Mouse (Mus musculus) bone marrow macrophage, adult 2 months (primary cell): ENCODE measurements at regions not wholly inside any gene's neighbourhood (a gene's known extent, or its start where the extent isn't known, plus 50 kb on each side); places are given as distances from the start of the nearest gene placed in this dataset.

Experiments used
- CTCF ChIP-seq: IDR thresholded peaks from 2 replicates; pipeline ENCODE4 v1.5.1; 2012; ENCODE audit warnings: low read depth, mild to moderate bottlenecking, low read length, moderate library complexity
- POLR2A ChIP-seq: IDR thresholded peaks from 2 replicates; pipeline ENCODE4 v1.6.1; 2012; ENCODE audit warnings: mild to moderate bottlenecking, low read depth, low read length, borderline replicate concordance

- no peak for TF ChIP-seq CTCF
- no peak for TF ChIP-seq POLR2A
Observed at GRCm38 (mm10) chr16:93166667-93167066, 340.7 kb upstream of the Runx1 start.
